Mouse (Mus musculus) brain, embryonic 14.5 days (tissue): ENCODE measurements around the gene Crhr1.

Experiments used
- CTCF ChIP-seq: fragments of 200-500 bp; IDR thresholded peaks from 2 replicates; pipeline ENCODE4 v1.5.1; 2012; ENCODE audit warnings: inconsistent platforms, mild to moderate bottlenecking, moderate library complexity, borderline replicate concordance; ENCODE audit not compliant: insufficient read depth, insufficient read length; ENCODE audit errors: extremely low read depth
- POLR2A ChIP-seq: fragments of 200-500 bp; IDR thresholded peaks from 2 replicates; pipeline ENCODE4 v1.6.1; 2012; ENCODE audit warnings: mild to moderate bottlenecking, inconsistent platforms, borderline replicate concordance; ENCODE audit not compliant: poor library complexity, insufficient read depth, insufficient read length, severe bottlenecking; ENCODE audit errors: extremely low read depth

DNA sequence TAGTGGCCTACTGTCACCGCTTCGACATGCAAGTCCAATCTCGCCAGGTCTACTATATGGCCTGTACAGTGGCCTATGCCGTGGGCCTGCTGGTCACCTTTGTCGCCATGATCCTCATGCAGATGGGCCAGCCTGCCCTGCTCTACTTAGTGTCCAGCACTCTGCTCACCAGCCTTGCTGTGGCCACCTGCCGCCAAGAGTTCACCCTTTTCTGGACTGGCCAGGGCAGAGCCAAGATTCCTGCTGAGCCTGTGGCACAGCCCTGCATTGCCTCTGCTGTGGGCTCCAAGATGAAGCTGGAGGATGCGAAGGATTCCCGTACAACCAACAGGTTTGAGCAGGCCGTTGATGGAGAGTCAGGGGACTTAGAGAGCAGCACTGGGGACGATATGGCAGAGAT lies 55.1 kb downstream of the Crhr1 start:
- no peak for TF ChIP-seq CTCF
- no peak for TF ChIP-seq POLR2A
